Mouse (Mus musculus): ENCODE data around the gene Capn3.

- TF ChIP-seq POLR2A (IDR thresholded peaks at IDR 0.05; ENCODE audit: borderline replicate concordance, low read depth, low read length) (no peak), CTCF (IDR thresholded peaks at IDR 0.05; ENCODE audit: low read depth, low read length) (no peak)
Observed at GRCm38 (mm10) chr2:120503992-120504391, 48.2 kb downstream of the Capn3 start.

Data from bone marrow macrophage, adult 2 months (primary cell).